Mouse (Mus musculus) lung, postnatal 10 days (tissue): ENCODE measurements around the gene Gm17581.

Experiments
- DNase-seq: peaks from one replicate; pipeline ENCODE4 v3.0.0; 2021

The Gm17581 gene

GRCm38 (mm10) chr2:155687746-155688145, 47.9 kb downstream of the Gm17581 start:
- no peak for DNase-seq

DNA sequence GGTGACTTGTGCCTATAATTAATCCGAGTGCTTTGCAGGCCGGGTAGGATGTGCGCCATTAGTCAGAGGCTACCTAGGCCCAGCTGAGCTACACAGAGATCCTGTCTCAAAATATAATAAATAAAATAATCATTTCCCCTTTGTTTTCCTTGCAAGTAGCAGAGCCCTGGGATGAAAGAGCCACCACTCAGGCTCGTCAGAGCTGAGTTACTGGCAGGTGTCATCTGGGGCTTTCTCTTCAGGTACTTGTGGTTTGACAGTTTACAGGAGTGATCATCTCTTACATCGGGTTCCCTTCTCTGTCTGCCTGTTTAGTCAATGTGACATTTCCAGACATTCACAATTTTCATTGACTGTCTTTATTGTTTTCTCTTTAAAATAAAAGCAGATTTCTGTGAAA, 49.1 kb downstream of the Gm17581 start:
- no peak for DNase-seq
